Mouse (Mus musculus) activated CD4-positive, CD25-positive, alpha-beta regulatory T cell, adult 4 months (primary cell): ENCODE data around the gene Gm17660. TPM values are rescaled to one million over a fixed set of nuclear protein-coding genes. Genes with fewer than 3 reads are reported as not detected.
"Not testable (repeated sequence)": the region's sequence is repeated elsewhere in the genome, so short reads cannot be mapped to it uniquely, and the experiment has no call there.

Experiments
- ATAC-seq: one replicate; pipeline ENCODE4 v1.8.0; 2017
- polyA plus RNA-seq, 2 experiments: library from polyadenylated mRNA; unstranded; fragments of 100-300 nt; shearing (Covaris generic); gene quantifications; one replicate each; pipeline ENCODE4 v1.2.1; 2017

Gm17660 gene
- polyA plus RNA-seq, 2 experiments from 2014 or later: not detected

- ATAC-seq: peak; percentile 54
Observed at GRCm38 (mm10) chr5:104039154-104039932, 38.1 kb downstream of the Gm17660 start.

DNA sequence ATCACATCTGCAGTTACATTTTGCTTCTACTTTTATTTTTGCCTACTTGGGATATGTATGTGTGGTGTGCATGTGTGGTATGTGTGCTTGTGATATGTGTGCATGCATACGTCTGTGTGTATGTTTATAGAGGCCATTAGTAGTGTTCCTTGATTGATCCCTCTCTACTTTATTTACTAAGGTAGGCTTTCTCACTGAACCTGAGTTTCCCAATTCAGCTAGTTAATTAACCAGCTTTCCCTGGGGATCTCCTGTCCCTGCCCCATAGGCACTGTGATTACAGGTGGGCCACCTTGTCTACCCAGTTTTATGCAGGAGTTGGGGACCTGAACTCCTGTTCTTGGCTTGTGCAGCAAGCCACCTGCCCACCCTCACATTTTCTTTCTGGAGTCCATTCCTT lies 40.7 kb downstream of the Gm17660 start:
- no peak for ATAC-seq

DNA sequence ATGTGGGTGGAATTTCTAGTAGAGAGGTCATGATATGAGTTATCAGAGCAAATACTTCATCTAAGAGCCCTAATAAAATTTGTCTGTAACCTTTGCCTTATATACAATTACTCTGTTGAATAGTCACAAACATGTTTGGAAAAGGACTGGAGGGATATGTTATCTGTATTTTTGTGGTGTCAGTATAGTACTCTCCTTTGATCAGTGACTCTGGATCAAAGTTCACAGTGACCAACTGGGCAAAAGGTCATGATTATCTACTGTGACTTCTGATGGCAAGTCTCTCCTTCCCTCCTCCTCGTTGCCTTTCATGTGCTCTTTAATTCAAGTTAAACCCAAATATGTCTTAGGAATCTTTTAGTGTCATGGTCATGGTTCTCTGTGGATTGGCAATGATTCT lies 41.6 kb downstream of the Gm17660 start:
- ATAC-seq: no peak

DNA sequence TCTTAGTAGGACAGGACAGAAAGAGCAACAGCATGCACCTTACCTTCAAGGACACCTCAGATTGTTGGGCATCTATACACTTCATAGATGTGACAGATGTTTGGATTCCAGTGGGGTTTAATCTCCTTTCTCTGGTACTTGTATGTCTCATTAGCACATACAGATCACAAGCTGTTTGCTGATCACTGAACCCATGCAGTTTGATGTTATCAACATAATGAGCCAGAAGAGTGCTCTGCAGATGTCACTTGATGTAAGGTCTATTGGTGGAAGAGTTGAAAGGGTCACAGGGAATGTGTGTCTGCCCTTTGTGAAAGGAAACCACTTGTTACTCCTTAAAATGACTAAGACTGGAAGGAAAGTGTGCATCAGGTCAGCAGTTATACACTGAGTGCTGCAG lies 42.3 kb downstream of the Gm17660 start:
- no peak for ATAC-seq

- ATAC-seq: no peak
Observed at GRCm38 (mm10) chr5:104032434-104033097, 44.8 kb downstream of the Gm17660 start.

DNA sequence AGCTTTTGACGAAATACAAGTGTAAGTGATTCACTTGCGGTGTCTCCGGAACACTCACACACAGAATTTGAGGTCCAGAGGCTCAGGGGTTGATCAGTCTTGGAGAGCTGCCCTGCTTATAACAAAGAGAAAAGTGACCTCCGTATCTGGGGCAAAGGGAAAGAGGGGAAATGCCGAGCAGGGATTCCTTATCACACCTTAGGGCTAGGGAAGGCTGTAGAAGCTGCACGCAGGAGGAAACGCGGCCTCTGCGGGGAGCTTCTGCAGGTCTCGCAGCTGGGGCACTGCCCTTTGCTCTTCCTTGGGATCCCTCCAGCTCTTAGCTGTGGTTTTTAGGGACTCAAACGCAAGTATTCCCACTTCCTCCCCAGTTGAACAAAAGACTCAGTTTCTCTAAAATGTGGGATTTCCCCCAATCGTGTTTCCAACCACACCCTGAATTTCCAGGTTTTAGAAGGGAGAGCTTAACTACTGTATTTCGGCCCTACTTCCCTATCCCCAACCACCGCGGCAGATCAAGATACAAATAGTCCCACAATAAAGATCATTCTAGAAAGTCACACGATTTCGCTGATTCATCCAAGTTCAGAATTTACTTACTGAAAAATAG lies 52.1 kb downstream of the Gm17660 start:
- no peak for ATAC-seq

- ATAC-seq: no peak
Observed at GRCm38 (mm10) chr5:104024762-104025161, 52.6 kb downstream of the Gm17660 start.

- not testable (repeated sequence) for ATAC-seq
Observed at GRCm38 (mm10) chr5:104024193-104024592, 53.2 kb downstream of the Gm17660 start.

DNA sequence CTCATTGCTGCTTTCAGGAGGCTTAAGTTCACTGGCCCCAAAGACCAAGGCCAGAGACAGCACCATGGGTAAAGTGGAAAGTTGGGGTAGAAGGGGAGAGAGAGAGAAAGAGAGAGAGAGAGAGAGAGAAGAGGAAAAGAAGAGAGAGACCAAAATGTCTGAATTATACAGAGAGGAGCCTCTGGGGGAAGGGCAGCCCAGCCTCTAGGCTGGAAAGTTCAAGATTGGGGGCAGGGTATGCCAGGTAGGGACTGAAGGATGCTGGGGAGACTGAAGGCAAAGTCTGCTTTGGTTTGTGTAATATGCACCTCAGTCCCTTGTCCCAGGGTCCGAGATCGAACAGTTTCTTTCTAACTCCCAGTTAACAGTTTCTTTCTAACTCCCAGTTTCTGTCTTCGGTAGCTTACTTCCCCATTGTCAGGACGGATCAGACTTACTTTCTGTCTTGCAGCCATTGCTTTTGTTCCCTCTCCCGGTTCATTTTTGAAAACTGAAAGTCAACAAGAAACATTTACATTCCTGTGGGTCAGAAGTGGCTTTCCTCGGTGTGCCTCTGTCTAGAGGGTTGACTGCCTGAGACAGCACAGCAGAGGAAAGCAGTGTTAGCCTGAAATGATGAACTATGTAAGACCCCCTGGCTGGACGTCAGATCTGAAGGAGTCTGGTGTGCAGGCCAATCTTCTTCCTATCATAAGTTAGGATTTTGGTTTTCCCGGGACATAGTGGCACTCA lies 54.0 kb downstream of the Gm17660 start:
- no peak for ATAC-seq

- no peak for ATAC-seq
Observed at GRCm38 (mm10) chr5:104022558-104022957, 54.9 kb downstream of the Gm17660 start.

DNA sequence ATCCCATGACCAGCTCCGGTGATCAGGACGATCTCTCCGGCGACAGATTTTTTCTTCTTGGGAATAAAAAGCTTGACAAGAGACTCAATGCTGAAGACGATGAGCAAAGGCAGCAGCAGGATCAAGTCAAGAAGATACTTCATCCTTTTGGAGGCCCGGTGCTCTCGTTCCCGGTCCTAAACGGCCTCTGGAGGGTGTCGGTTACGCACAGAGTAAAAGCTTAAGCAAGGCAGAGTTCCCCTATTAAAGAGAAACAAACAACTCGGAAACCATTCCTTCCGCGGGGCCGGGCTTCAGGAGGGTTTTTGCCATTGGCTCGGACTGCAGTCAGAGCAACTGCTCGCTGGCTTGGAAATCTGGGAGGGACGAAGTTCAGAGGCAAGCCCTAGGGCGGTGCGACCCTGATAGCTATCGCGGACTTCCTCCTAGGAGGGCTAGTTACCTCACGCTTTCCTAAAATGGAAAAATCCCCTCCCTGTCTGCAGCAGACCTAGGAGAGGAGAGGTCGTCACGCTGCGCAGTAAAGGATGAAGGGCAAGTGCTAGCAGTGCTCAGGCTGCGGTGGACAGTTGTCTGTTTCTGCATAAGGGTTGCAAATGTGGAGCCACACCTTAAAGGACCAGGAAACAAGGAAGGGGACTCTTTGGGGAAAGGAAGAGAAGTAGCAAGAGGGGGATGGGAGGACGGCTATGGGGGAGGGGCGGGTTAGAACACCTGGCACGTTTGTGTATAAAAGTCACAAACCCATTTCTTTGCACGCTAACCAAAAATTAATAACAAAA lies 55.6 kb downstream of the Gm17660 start, which contains the start of gene Hsd17b11:
Hsd17b11 (minus strand) TSS at position 323 of the 782 bp plus-strand sequence.
- peak; percentile 77 for ATAC-seq

Other genes with a start within 250 kb of the Gm17660 start
- under 1 TPM; 0.44 to 0.88 TPM for gene Klhl8, start 166.3 kb downstream of the Gm17660 start, polyA plus RNA-seq
- gene Hsd17b13, start 100.2 kb downstream of the Gm17660 start, polyA plus RNA-seq: not detected
- gene Hsd17b11, start 55.7 kb downstream of the Gm17660 start, polyA plus RNA-seq: 1 to 10 TPM; 2.9 to 3.9 TPM
- 10 to 100 TPM; 13.6 to 20.8 TPM for gene Nudt9, start 31.3 kb downstream of the Gm17660 start, polyA plus RNA-seq
- not detected for gene Sparcl1, start 36.1 kb upstream of the Gm17660 start, polyA plus RNA-seq
- not detected for gene Dspp, start 93.1 kb upstream of the Gm17660 start, polyA plus RNA-seq
- not detected for gene Dmp1, start 125.0 kb upstream of the Gm17660 start, polyA plus RNA-seq
- not detected for gene Ibsp, start 221.6 kb upstream of the Gm17660 start, polyA plus RNA-seq
- gene Mepe, start 247.7 kb upstream of the Gm17660 start, polyA plus RNA-seq: not detected